Mouse (Mus musculus) testis, adult 2 months (tissue): ENCODE results near the gene Fxyd7.

Experiments
- CTCF ChIP-seq: fragments of 200-500 bp; IDR thresholded peaks from 2 replicates; pipeline ENCODE4 v1.5.1; 2012; ENCODE audit warnings: low read depth, mild to moderate bottlenecking, inconsistent platforms, low read length, moderate library complexity; ENCODE audit not compliant: control insufficient read depth, insufficient read depth, insufficient replicate concordance
- POLR2A ChIP-seq: fragments of 200-500 bp; IDR thresholded peaks from 2 replicates; pipeline ENCODE4 v1.6.1; 2012; ENCODE audit warnings: low read depth, mild to moderate bottlenecking, inconsistent platforms, low read length, moderate library complexity; ENCODE audit not compliant: control insufficient read depth

DNA sequence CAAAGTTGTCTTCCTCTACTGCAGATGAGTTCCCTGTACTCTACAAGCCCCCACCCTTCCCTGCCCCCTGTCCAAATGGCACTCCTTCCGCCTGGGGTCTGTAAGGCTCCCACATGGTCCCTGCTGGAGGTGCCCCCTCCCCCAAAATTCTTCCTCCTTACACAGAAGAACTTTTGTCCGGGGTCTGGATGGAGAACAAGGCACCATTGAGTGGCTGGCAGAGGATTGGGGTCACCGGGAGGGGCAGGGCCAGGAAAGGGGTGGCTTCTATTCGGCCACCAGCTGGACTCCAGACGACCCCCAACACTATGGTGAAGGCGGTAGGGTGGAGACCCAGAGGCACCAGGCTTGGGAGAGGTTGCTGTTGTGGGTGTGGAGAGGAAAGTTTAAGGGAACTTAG, 26.2 kb upstream of the Fxyd7 start:
- no peak for TF ChIP-seq CTCF
- TF ChIP-seq POLR2A = no peak
